Mouse (Mus musculus): ENCODE measurements at regions not wholly inside any gene's neighbourhood (a gene's known extent, or its start where the extent isn't known, plus 50 kb on each side); places are given as distances from the start of the nearest gene placed in this dataset.

GRCm38 (mm10) chr2:46678366-46678765 lies 1561.2 kb upstream of the Zeb2 start:
- no peak for DNase-seq (ENCODE audit: low spot score in 2 of 2)

- DNase-seq (ENCODE audit: low spot score in 2 of 2) = no peak
Measured at GRCm38 (mm10) chr2:46669517-46670291, 1552.5 kb upstream of the Zeb2 start.

- no peak for DNase-seq (ENCODE audit: low spot score in 2 of 2)
Measured at GRCm38 (mm10) chr2:46666990-46667337, 1549.8 kb upstream of the Zeb2 start.

DNA sequence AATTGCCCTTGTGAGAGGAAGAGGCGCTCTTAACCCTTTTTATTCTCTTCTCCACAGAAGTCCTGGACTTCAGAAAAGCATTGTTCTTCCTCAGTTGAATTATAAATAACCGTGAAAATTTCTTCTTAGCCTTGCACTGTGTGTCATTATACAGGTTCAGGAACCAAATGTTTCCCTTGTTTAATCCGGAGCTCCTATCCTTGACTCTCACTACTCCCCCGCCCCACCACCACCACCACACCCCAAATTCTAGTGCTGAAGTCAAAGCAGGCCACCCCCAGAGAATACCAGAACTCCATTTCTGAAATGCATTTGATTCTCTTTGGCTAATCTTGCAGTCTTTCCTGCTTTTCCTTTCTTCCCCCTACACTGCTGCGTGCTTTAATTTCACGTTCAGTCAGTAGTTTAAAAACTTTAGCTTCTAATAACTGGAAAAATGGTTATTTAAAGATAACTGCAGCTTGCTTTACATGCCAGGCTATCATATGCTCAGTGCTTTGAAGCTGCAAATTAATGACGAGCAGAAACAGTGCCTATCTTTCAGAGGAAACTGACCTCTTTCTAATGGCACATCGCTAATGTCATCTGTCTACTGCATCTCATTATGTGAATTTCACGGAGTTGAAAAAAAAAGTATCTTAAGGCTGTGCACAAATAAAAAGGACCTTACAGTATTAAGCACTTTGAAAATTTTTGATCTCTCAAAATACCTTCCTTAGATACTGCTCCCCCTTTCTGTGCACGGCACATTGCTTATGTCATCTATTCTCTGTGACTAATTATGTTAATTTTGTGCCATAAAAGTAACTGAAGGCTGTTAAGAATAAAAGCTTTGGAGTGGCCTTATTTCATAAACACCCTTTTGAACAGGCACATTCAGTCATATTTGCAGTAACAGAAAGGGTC lies 1549.1 kb upstream of the Zeb2 start:
- no peak for DNase-seq (ENCODE audit: low spot score in 2 of 2)

GRCm38 (mm10) chr2:46661876-46662275 lies 1544.7 kb upstream of the Zeb2 start:
- DNase-seq (ENCODE audit: low spot score in 2 of 2) = no peak

DNA sequence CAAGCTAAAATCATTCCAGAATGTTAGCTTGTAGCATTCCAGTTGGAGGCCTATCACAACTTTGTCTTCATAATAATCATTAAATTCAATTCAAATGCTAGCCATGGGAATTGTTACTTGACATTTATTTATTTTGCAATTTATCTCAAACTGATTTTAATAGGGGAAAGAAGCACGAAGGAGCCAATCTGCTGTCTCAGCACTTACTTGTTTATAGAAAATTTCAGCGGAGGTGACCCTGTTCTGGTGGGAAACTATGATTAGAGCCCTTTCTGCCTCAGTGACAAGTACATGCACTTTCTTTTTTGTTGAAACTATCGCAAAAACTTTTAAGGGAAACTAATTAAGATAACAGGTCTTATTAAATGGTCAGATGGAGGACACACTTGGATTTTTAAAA lies 1543.4 kb upstream of the Zeb2 start:
- no peak for DNase-seq (ENCODE audit: low spot score in 2 of 2)

GRCm38 (mm10) chr2:46655289-46655688 lies 1538.1 kb upstream of the Zeb2 start:
- no peak for DNase-seq (ENCODE audit: low spot score in 2 of 2)

DNA sequence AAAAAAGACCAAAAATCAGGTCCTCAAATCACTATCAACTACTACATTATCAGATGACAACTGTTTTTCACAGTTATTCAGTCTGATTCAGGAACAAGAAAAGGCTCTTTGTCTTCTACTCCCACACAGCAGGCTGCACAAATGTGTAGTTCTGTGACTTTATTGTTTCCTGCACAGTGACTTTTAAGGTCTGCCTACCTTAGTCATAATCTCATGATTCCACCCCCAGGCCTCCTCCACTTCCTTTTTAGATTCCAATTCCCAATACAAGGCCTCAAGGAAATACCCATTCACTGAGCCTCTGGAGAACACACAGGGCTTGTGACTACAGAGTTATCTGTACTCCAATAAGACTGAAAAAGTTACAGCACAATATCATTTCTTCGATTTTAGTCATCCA lies 1535.4 kb upstream of the Zeb2 start:
- DNase-seq (ENCODE audit: low spot score in 2 of 2) = no peak

DNA sequence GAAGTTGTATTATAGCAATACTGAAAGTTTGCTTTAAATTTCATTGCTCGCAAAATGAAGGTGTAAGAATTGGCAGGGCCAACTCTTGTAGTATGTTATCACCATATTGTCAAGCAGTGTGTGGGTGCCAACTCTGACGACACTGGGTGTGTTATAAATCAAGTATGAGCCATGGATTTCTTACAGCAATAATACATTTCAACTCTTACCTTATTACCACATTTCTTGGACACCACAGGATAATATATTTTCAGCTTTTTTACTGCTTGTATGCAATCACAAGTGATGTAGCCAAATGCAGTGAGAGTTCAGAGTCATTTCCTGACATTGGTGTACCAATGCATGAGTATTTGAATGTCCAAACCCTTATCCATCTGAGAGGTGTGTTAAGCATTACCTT lies 1529.2 kb upstream of the Zeb2 start:
- no peak for DNase-seq (ENCODE audit: low spot score in 2 of 2)

GRCm38 (mm10) chr2:46609217-46609616 lies 1492.0 kb upstream of the Zeb2 start:
- DNase-seq (ENCODE audit: low spot score in 2 of 2) = peak in 1 of 2 experiments; percentile 9

DNA sequence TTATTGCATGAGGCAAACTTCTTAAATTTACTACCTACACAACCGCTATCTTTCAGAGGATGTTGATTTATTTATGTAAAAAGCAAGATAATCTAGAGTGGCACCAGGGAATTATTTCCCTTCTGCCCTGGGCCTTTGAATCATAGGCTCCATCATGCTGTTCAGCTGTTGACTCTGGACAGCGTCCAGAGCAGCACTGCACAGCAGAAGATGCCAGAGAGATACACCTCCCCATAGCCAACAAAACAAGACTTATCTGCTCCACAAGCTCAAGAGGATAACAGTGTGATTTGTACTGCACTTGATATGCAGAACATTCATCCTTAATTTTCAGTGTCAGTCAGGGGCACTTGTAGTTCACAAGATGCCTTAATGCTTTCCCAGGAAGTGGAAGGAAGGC lies 1464.6 kb upstream of the Zeb2 start:
- no peak for DNase-seq (ENCODE audit: low spot score in 2 of 2)

GRCm38 (mm10) chr2:46570416-46570815 lies 1453.2 kb upstream of the Zeb2 start:
- DNase-seq (ENCODE audit: low spot score in 2 of 2) = no peak

GRCm38 (mm10) chr2:46533395-46533794 lies 1416.2 kb upstream of the Zeb2 start:
- no peak for DNase-seq (ENCODE audit: low spot score in 2 of 2)

GRCm38 (mm10) chr2:46530686-46531085 lies 1413.5 kb upstream of the Zeb2 start:
- DNase-seq (ENCODE audit: low spot score in 2 of 2) = no peak

GRCm38 (mm10) chr2:46525223-46525622 lies 1408.0 kb upstream of the Zeb2 start:
- no peak for DNase-seq (ENCODE audit: low spot score in 2 of 2)

- DNase-seq (ENCODE audit: low spot score in 2 of 2) = peak in 1 of 2 experiments; percentile 9
Measured at GRCm38 (mm10) chr2:46524625-46525024, 1407.4 kb upstream of the Zeb2 start.

- no peak for DNase-seq (ENCODE audit: low spot score in 2 of 2)
Measured at GRCm38 (mm10) chr2:46521147-46521965, 1404.2 kb upstream of the Zeb2 start.

DNA sequence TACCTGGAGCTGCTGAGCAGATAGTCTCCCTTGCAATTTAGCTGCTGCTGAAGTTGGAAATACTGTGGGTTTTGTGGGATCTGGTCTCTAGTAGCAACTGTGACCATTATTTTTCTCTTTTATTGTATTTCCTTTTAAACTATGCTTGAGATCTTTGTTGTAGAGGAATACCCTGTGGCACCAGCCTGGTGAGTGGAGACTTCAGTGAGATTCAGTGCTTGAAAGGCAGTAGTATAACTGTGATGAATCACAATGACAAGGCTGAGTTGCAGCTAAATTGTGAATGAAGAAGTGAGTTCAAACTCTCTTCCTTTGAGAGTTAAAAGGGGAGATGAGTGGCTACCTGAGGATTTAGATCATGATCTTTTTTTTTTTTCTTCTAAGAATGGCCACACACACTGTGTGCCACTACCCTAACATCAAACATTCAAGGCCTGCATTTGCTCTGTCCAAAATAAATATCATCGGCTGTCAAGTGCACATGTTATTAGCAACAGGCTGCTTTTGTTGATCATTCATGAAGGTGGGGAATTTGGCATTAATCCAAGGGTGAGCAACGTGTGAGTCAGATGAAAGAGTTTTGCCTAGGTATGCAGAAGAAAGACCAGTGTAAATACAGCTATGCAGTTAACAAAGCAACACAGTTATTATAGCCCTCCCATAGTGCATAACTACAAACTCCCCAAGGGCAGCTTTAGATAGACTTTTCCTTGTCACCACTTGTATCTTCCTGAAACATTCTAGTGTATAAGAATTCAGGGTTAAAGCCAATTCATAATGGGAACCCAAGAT lies 1395.2 kb upstream of the Zeb2 start:
- DNase-seq (ENCODE audit: low spot score in 2 of 2) = no peak

DNA sequence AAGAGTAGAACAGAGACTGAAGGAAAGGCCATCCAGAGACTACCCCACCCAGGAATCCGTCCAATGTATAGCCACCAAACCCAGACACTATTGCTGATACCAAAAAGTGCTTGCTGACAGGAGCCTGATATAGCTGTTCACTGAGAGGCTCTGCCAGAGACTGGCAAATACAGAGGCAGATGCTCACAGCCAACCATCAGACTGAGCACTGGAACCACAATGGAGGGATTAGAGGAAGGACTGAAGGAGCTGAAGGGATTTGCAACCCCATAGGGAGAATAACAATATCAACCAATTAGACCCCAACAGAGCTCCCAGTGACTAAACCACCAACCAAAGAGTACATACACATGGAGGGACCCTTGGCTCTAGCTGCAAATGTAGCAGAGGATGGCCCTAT lies 1389.8 kb upstream of the Zeb2 start:
- DNase-seq (ENCODE audit: low spot score in 2 of 2) = no peak

- DNase-seq (ENCODE audit: low spot score in 2 of 2) = no peak
Measured at GRCm38 (mm10) chr2:46503074-46503473, 1385.9 kb upstream of the Zeb2 start.

DNA sequence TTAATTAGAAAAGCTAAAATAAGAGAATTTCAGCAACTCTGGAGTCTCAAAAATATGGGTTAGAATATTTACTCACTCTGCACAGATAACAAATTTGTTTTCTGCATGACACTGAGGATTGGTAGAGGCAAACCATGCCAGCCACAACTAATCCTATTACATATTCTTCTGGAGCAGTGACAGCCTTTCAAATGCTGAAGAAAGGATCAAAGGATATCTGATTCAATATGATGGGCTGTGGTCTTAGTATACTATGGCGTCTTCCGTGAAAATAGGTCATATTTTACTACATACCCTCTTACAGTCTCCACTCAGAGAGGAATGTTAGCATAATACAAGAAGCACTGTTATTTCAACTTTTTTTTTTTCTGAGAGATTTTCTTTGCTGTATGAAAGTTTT lies 1375.1 kb upstream of the Zeb2 start:
- no peak for DNase-seq (ENCODE audit: low spot score in 2 of 2)
